19 mouse cellular contexts compared by ENCODE assay signal in genomic region chr16:24118487-24118886, GRCm38 (mm10).
"Had no signal": no experiment of that assay in that cellular context is flagged by ENCODE, and none has a peak within 500 bp of the region (broad histone marks: within the 10 kb centered on the region; RNA-seq: fewer than 3 reads in every experiment).

No protein-coding gene starts in this region.

- H3K36me3 ChIP-seq: midbrain, embryonic 10.5 days; midbrain, embryonic 12.5 days; midbrain, embryonic 15.5 days; neural tube, embryonic 13.5 days; neural tube, embryonic 15.5 days; stomach, embryonic 15.5 days had no signal

- H3K4me2 ChIP-seq: lung, embryonic 14.5 days; midbrain, embryonic 12.5 days; midbrain, embryonic 15.5 days; neural tube, embryonic 13.5 days; neural tube, embryonic 15.5 days; stomach, embryonic 15.5 days had no signal

- H3K9ac ChIP-seq: liver, embryonic 14.5 days; lung, embryonic 14.5 days; midbrain, embryonic 12.5 days; midbrain, embryonic 15.5 days; neural tube, embryonic 13.5 days; neural tube, embryonic 15.5 days; stomach, embryonic 15.5 days had no signal

- H3K4me3 ChIP-seq: midbrain, embryonic 10.5 days; midbrain, embryonic 12.5 days; midbrain, embryonic 15.5 days; myocyte; neural tube, embryonic 13.5 days; neural tube, embryonic 15.5 days; stomach, embryonic 15.5 days had no signal

- H3K27me3 ChIP-seq: midbrain, embryonic 12.5 days; midbrain, embryonic 15.5 days; neural tube, embryonic 13.5 days; neural tube, embryonic 15.5 days; stomach, embryonic 15.5 days had no signal

- DNase-seq: lung, adult 18-20 months; lung, embryonic 14.5 days; lung, postnatal 10 days; lung, postnatal 4 days; right cerebral cortex, adult 18-20 months; right cerebral cortex, postnatal 25 days; right cerebral cortex, postnatal 4 days; thymus, adult 2 months; thymus, postnatal 25 days; thymus, postnatal 4 days had no signal

- H3K9me3 ChIP-seq: midbrain, embryonic 10.5 days; midbrain, embryonic 12.5 days; midbrain, embryonic 15.5 days; neural tube, embryonic 13.5 days; neural tube, embryonic 15.5 days; stomach, embryonic 15.5 days had no signal

- H3K27ac ChIP-seq: liver, embryonic 14.5 days; midbrain, embryonic 10.5 days; midbrain, embryonic 12.5 days; midbrain, embryonic 15.5 days; neural tube, embryonic 13.5 days; neural tube, embryonic 15.5 days; stomach, embryonic 15.5 days; stomach, postnatal 0 days had no signal

- H3K4me1 ChIP-seq: midbrain, embryonic 10.5 days; midbrain, embryonic 12.5 days; midbrain, embryonic 15.5 days; neural tube, embryonic 13.5 days; neural tube, embryonic 15.5 days; stomach, embryonic 15.5 days had no signal

- ATAC-seq: midbrain, embryonic 15.5 days had no signal
